Mouse (Mus musculus) CH12.LX (cell line): ENCODE results near the gene Gpr107. TPM values are rescaled to one million over a fixed set of nuclear protein-coding genes. Genes with fewer than 3 reads are reported as not detected.
A peak's percentile ranks its signal among the peaks of the same experiment; 100 is the strongest.

Experiments
- DNase-seq: peaks from one replicate; pipeline ENCODE4 v3.0.0-alpha.2; 2013; ENCODE audit errors: extremely low read depth
- H3K27ac ChIP-seq: 2 replicates; pipeline ENCODE4 v1.5.1; 2012; ENCODE audit warnings: low read depth, mild to moderate bottlenecking, control low read depth, moderate library complexity; ENCODE audit not compliant: insufficient read depth
- H3K27me3 ChIP-seq: replicated peaks from 2 replicates; pipeline ENCODE3; 2012; ENCODE audit warnings: inconsistent platforms
- H3K36me3 ChIP-seq, 2 experiments: replicated peaks in 1 of 2; 2 replicates each; pipeline versions ENCODE3 to v1.6.1; 2012; ENCODE audit warnings: inconsistent platforms in 1 of 2, low read length in 1 of 2, mild to moderate bottlenecking in 1 of 2, mixed read lengths in 1 of 2, moderate library complexity in 1 of 2; ENCODE audit not compliant: control insufficient read depth in 1 of 2, insufficient read depth in 1 of 2
- H3K4me1 ChIP-seq, 2 experiments: 2 replicates each; pipeline ENCODE4 v1.6.1; 2012; ENCODE audit warnings: inconsistent platforms in 1 of 2, moderate library complexity in 1 of 2; ENCODE audit not compliant: insufficient read depth in 2 of 2, control insufficient read depth in 1 of 2
- H3K4me2 ChIP-seq: 2 replicates; pipeline ENCODE4 v1.6.1; 2012; ENCODE audit warnings: low read depth, mild to moderate bottlenecking, control low read depth; ENCODE audit not compliant: poor library complexity, insufficient read depth, severe bottlenecking
- H3K4me3 ChIP-seq, 3 experiments: fragments of 150-350 bp in 1 of 3; sonication (generic) in 1 of 3; replicated peaks in 1 of 3; 2 replicates each; pipeline versions ENCODE3 to v1.5.1; 2011 to 2012; ENCODE audit warnings: low read depth in 2 of 3, low read length in 2 of 3, mild to moderate bottlenecking in 2 of 3, moderate library complexity in 2 of 3, control low read depth in 1 of 3, improper control_type of control experiment in 1 of 3, inconsistent platforms in 1 of 3, mixed read lengths in 1 of 3; ENCODE audit not compliant: poor library complexity in 1 of 3
- H3K79me2 ChIP-seq: replicated peaks from 2 replicates; pipeline ENCODE4 v1.6.1; 2012; ENCODE audit warnings: mild to moderate bottlenecking, moderate library complexity; ENCODE audit not compliant: control insufficient read depth, poor library complexity, insufficient read depth, severe bottlenecking; ENCODE audit errors: extremely low read depth
- H3K9ac ChIP-seq: 2 replicates; pipeline ENCODE4 v1.6.1; 2012; ENCODE audit warnings: low read depth, mild to moderate bottlenecking, control low read depth, moderate library complexity; ENCODE audit not compliant: insufficient read depth
- H3K9me3 ChIP-seq: replicated peaks from 2 replicates; pipeline ENCODE3; 2012; ENCODE audit warnings: low read length, inconsistent platforms, mixed read lengths
- CHD1 ChIP-seq: IDR thresholded peaks from 2 replicates; pipeline ENCODE4 v1.6.1; 2012; ENCODE audit warnings: low read depth, low read length, improper control_type of control experiment, inconsistent platforms
- CHD2 ChIP-seq: IDR thresholded peaks from 2 replicates; pipeline ENCODE4 v1.6.1; 2011; ENCODE audit warnings: low read length, improper control_type of control experiment
- CTCF ChIP-seq, 2 experiments: IDR thresholded peaks in 1 of 2; conservative IDR thresholded peaks in 1 of 2; 2 replicates each; pipeline ENCODE4 v1.5.1; 2011 to 2012; ENCODE audit warnings: low read depth in 2 of 2, low read length in 2 of 2, improper control_type of control experiment in 1 of 2, inconsistent platforms in 1 of 2, mild to moderate bottlenecking in 1 of 2, moderate library complexity in 1 of 2
- E2F4 ChIP-seq: IDR thresholded peaks from 2 replicates; pipeline ENCODE4 v1.6.1; 2011; ENCODE audit warnings: low read depth, low read length, improper control_type of control experiment; ENCODE audit not compliant: insufficient replicate concordance
- MAZ ChIP-seq: IDR thresholded peaks from 2 replicates; pipeline ENCODE4 v1.6.1; 2012; ENCODE audit warnings: low read depth, mild to moderate bottlenecking, inconsistent platforms, low read length, improper control_type of control experiment, moderate library complexity
- MEF2A ChIP-seq: IDR thresholded peaks from 2 replicates; pipeline ENCODE4 v1.6.1; 2014; ENCODE audit warnings: low read depth, mild to moderate bottlenecking, inconsistent platforms, low read length, improper control_type of control experiment, borderline replicate concordance
- NRF1 ChIP-seq: IDR thresholded peaks from 2 replicates; pipeline ENCODE4 v1.6.1; 2014; ENCODE audit warnings: low read depth, mild to moderate bottlenecking, inconsistent platforms, low read length, improper control_type of control experiment, moderate library complexity
- PAX5 ChIP-seq: IDR thresholded peaks from 2 replicates; pipeline ENCODE4 v1.6.1; 2012; ENCODE audit warnings: low read length, inconsistent platforms, mixed read lengths
- POLR2A ChIP-seq: IDR thresholded peaks from 2 replicates; pipeline ENCODE4 v1.6.1; 2011; ENCODE audit warnings: low read depth, mild to moderate bottlenecking, improper control_type of control experiment, low read length
- RAD21 ChIP-seq: IDR thresholded peaks from 2 replicates; pipeline ENCODE4 v1.6.1; 2011; ENCODE audit warnings: low read depth, mild to moderate bottlenecking, low read length, improper control_type of control experiment, moderate library complexity
- TBP ChIP-seq: conservative IDR thresholded peaks from 2 replicates; pipeline ENCODE4 v1.6.1; 2011; ENCODE audit warnings: low read depth, low read length, improper control_type of control experiment
- TCF12 ChIP-seq: IDR thresholded peaks from 2 replicates; pipeline ENCODE4 v1.6.1; 2014; ENCODE audit warnings: low read depth, mild to moderate bottlenecking, inconsistent platforms, low read length, improper control_type of control experiment
- UBTF ChIP-seq: IDR thresholded peaks from 2 replicates; pipeline ENCODE4 v1.6.1; 2012; ENCODE audit warnings: low read depth, mild to moderate bottlenecking, inconsistent platforms, low read length, improper control_type of control experiment, moderate library complexity
- ZKSCAN1 ChIP-seq: IDR thresholded peaks from 2 replicates; pipeline ENCODE4 v1.6.1; 2012; ENCODE audit warnings: low read depth, inconsistent platforms, low read length, improper control_type of control experiment, borderline replicate concordance
- ZMIZ1 ChIP-seq: IDR thresholded peaks from 2 replicates; pipeline ENCODE4 v1.6.1; 2012; ENCODE audit warnings: low read depth, mild to moderate bottlenecking, inconsistent platforms, low read length, improper control_type of control experiment
- ZNF384 ChIP-seq: IDR thresholded peaks from 2 replicates; pipeline ENCODE4 v1.6.1; 2012; ENCODE audit warnings: low read depth, low read length, improper control_type of control experiment, inconsistent platforms
- dilution Hi-C: fragments of 300-500 bp; cut with MboI; formaldehyde crosslinking; loops from 2 replicates; pipeline ENCODE4 v1.14.3; 2020; ENCODE audit warnings: low sequenced_read_pairs; ENCODE audit not compliant: extremely low pct_unique_long_range_greater_than_20kb, extremely low pct_ligation_motif_present
- in situ Hi-C: fragments of 300-500 bp; cut with MboI; formaldehyde crosslinking; loops from 3 replicates; pipeline ENCODE4 v1.14.3; 2019; ENCODE audit warnings: low sequenced_read_pairs, low pct_ligation_motif_present, low pct_unique_long_range_greater_than_20kb, mixed read lengths
- polyA plus RNA-seq: library from polyadenylated mRNA; unstranded; fragments of >175 nt; gene quantifications from 2 replicates; pipeline ENCODE4 v1.2.1, GENCODE M21; 2012; ENCODE audit warnings: low read depth; ENCODE audit not compliant: insufficient read length
- total RNA-seq, 2 experiments: library from RNA; depleted of rRNA; stranded (reverse); fragments of 300-350 nt in 1 of 2; fragments of >200 nt in 1 of 2; gene quantifications; 2 replicates each; pipeline ENCODE4 v1.2.3; 2012 to 2014

Gpr107 gene
- total and polyA plus RNA-seq, 3 experiments: 19.6 to 27.8 (median 24.6) TPM

DNA sequence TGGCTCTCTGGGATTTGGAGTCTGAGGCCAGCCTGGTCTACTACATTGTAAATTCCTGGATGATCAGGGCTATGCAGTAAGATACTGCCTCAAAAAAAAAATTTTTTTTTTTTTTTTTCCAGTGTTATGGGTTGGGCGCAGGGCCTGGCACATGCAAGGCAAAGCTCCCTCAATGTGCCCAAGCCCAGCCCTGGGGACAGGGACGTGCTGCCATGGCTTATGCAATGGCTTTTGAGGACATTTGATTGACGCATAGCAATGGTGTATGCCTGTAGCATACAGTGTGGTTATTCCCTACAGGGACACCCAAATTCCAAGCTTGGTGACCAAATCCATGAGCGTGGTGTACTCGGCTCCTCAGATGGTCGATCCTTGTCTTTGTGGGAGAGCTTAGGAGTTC, 87.7 kb downstream of the Gpr107 start:
- Histone ChIP-seq H3K4me2 (no peak overlapping the region), H3K4me1 (peaks cover 4 to 12% of the 10 kb centered on the region in 2 experiments), H3K79me2 (no peaks in the 10 kb centered on the region), H3K36me3 (no peaks in the 10 kb centered on the region), H3K9ac (no peak overlapping the region), H3K9me3 (no peaks in the 10 kb centered on the region), H3K27ac (no peak overlapping the region), H3K4me3 (no peak overlapping the region), H3K27me3 (peaks cover 36% of the 10 kb centered on the region)
- DNase-seq: no peak
- dilution Hi-C loops (no loop called here), in situ Hi-C loops (no loop called here)
- TF ChIP-seq ZNF384 (0 out of 2 replicates have a peak, but pooled peaks have one; percentile 32), PAX5 (no peak)

DNA sequence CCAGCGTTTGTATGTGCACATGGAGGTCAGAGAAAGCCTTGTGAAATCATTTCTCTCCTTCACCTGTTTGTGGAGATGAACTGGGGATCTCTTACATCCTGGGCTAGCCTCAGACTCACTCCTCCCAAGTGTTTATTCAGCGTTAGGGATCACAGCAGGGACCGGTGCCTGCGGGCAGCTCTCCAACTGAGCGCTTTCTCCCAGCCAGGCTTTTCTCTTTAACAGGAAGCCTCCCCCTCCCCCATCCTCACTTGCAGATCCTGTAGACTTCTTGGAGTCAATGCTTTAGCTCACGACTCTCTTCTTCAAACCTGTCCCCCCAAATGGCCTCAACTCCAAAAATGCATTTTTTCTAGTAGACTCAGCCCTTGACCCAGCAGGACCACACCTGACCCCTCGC, 89.5 kb downstream of the Gpr107 start:
- no peak overlapping the region for H3K4me2 ChIP-seq
- TF ChIP-seq ZMIZ1: no peak
- TF ChIP-seq E2F4: no peak
- no peak for TF ChIP-seq ZKSCAN1
- no peak for TF ChIP-seq RAD21
- no peak for TF ChIP-seq CTCF (conservative IDR thresholded peaks at IDR 0.05 in 1 of 2, IDR thresholded peaks at IDR 0.05 in 1 of 2; ENCODE audit: low read depth in 2 of 2, low read length in 2 of 2)
- no peak for TF ChIP-seq POLR2A
- H3K4me1 ChIP-seq: peaks cover 4 to 12% of the 10 kb centered on the region in 2 experiments
- H3K9me3 ChIP-seq: peaks cover 10% of the 10 kb centered on the region
- no peak overlapping the region for H3K9ac ChIP-seq
- no peak overlapping the region for H3K4me3 ChIP-seq
- DNase-seq: no peak
- H3K27me3 ChIP-seq: peaks cover 52% of the 10 kb centered on the region
- H3K79me2 ChIP-seq: no peaks in the 10 kb centered on the region
- in situ Hi-C loops (no loop called here), dilution Hi-C loops (no loop called here)
- H3K36me3 ChIP-seq: no peaks in the 10 kb centered on the region
- no peak overlapping the region for H3K27ac ChIP-seq

DNA sequence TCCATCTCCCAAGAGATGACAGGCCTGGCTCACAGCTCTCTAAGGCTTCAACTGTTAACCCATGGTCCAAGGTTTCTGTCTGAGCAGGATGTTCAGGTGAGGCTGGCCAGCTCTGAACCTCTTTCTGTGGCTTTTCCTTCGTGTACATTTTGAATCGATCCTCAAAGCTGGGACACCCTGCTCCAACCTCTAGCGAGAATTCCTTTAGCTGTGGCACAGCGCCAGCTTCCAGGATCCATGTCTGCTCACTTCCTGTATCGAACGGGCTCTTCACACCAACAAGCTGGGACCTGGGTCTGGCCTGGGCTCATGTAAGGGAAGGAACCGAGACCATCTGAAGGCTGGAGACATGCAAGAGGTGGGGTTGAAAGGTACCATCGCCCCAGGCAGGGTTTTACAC, 92.1 kb downstream of the Gpr107 start:
- Histone ChIP-seq H3K27ac (no peak overlapping the region), H3K9me3 (peaks cover 12% of the 10 kb centered on the region), H3K4me3 (no peak overlapping the region), H3K36me3 (no peaks in the 10 kb centered on the region), H3K79me2 (no peaks in the 10 kb centered on the region), H3K4me1 (peaks cover 0 to 5% of the 10 kb centered on the region in 2 experiments; a peak in 2 of 4 replicates), H3K27me3 (peaks cover 78% of the 10 kb centered on the region), H3K9ac (no peak overlapping the region), H3K4me2 (no peak overlapping the region)
- in situ Hi-C loops (no loop called here), dilution Hi-C loops (no loop called here)
- TF ChIP-seq CHD2 (no peak), CHD1 (no peak), ZMIZ1 (no peak), MEF2A (no peak), TBP (no peak), NRF1 (no peak), MAZ (no peak), PAX5 (no peak), TCF12 (no peak), RAD21 (no peak), UBTF (no peak), CTCF (conservative IDR thresholded peaks at IDR 0.05 in 1 of 2, IDR thresholded peaks at IDR 0.05 in 1 of 2; ENCODE audit: low read depth in 2 of 2, low read length in 2 of 2) (no peak)
- DNase-seq: no peak
